Mouse (Mus musculus) left cerebral cortex, postnatal 36 days (tissue): ENCODE measurements around the gene Galnt6. TPM values are rescaled to one million over a fixed set of nuclear protein-coding genes. Genes with fewer than 3 reads are reported as not detected.

Experiments used
- DNase-seq, 2 experiments: peaks; one replicate each; pipeline ENCODE4 v3.0.0; 2021 to 2022; ENCODE audit warnings: low spot score in 2 of 2, mixed read lengths in 1 of 2
- intact Hi-C: fragments of 180-260 bp; cut with DNase I; formaldehyde crosslinking; loops from one replicate; pipeline ENCODE4 v1.15.1; 2025
- microRNA-seq: library from miRNA; unstranded; fragments of <30 nt; microRNA quantifications from one replicate; pipeline ENCODE4 v1.2.0, GENCODE M21; 2022
- total RNA-seq, 2 experiments: library from RNA; stranded (reverse); gene quantifications; 2 replicates each; pipeline ENCODE4 v1.2.3; 2021

Gene Galnt6
- total RNA-seq, 2 experiments from 2014 or later = 3.7 to 7.7 TPM

DNA sequence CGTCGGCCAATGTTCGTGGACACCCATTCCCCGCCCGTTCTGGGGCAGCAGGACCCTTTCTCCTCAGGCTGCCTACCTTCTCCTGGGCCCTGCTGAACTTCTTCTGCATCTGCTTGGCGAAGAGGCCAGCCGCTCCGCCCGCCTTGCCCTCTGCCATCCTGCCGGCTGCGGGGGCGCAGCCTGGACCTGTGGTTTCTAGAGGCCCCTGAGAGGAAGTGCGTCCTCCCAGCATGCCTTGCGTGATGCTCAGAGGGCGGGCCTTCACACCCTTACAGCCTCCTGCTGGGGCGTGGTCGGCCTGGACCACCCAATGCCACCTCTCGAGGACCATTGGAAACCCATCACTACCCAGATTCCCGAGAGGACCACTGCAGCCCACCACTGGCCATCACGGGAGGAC is 59.8 kb downstream of the Galnt6 start, which contains the start of gene Bin2:
TSS of gene Bin2 (minus strand) at position 217 of the 400 bp plus-strand sequence.
- intact Hi-C loops = no loop called here
- DNase-seq = no peak

DNA sequence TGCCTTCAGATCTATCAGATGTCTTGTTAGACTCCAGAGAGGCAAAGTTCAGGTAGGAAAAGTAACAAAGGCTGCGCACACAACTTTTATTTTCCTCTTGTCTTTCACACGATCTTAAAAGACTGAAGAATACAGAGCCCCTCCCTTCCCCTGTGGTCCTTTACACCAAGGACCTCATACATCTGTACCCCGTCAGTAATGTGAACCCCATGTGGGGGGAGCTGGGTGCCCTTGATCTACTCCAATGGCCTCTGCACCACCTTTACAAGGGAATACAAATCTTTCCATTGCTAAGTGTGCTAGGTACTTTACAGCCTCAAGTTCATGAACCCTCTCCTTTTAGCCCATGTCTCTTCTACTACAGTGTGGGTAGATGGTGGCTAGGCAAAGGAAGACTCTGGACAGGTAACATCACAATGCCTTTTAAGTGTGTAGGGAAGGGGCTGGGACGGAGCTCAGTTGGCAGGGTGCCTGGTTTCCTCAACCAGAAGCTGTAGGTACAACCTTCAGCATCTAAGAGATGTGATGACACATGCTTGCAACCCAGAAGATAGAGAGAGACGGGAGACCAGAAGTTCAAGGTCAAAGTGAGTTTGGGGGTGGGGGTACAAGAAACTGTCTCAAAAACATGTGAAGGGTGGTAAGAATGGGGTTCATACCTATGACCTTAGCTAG is 61.2 kb downstream of the Galnt6 start:
- DNase-seq = no peak
- intact Hi-C loops = no loop called here

DNA sequence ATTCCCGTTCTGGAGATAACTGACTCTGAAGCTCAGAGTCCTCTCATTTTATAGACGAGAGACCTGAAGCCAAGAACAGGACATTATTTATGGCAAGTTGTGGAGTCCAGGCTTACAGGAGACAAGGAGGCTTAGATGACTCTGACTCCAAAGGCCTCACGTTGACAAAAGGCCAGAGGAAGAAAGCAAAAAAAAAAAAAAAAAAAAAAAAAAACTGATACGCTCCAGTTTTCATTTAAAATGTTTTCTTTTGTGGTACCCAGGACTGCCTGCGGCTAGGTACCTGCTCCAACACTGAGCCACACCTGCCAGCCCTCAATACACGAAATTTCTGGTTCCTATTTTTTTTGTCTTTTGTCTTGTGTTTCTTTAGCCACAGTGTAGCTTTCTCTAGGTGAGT is 61.8 kb downstream of the Galnt6 start:
- intact Hi-C loops = no loop called here
- no peak for DNase-seq

DNA sequence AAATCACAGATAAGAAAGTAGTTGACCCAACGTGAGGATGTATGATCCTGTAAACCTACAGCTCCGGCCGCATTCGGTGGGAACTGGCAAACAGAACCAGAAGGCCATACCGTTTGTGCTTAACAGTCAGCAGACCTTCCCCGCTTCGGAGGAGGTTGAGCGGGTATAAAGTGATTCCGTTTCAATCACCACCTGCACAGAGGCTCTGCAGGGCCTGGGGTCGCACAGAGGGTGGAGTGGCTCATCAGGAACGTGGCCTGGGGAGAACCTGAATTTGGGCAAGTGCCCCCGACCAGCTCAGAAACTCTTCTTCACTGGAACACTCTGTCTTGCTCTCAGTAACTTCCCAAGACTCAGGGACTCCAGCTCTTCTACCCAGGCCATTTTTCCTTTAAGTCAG is 62.3 kb downstream of the Galnt6 start:
- intact Hi-C loops = no loop called here
- DNase-seq = no peak

DNA sequence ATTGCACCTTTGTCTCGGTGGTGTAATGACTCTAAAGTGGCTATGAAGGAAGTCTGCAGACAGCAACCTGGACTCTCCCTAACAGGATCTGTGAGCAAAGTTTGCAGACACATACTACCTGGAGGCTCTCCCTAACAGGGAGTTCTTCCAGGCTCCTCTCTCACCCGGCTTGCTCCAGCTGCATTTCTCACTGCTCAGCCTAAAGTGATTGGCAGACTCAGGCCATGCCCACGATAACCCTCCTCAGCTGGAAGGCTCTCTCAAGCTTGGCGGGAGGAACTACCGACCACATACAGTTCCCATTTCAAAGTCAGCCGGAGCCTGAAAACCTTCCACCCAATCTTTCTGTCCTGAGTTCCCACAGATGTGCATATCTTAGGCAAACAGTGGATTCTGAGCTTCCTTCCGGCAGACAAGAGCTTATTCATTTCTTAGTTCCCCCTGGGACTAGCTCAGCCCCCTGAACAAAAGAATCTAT is 62.9 kb downstream of the Galnt6 start:
- intact Hi-C loops = no loop called here
- DNase-seq = no peak

DNA sequence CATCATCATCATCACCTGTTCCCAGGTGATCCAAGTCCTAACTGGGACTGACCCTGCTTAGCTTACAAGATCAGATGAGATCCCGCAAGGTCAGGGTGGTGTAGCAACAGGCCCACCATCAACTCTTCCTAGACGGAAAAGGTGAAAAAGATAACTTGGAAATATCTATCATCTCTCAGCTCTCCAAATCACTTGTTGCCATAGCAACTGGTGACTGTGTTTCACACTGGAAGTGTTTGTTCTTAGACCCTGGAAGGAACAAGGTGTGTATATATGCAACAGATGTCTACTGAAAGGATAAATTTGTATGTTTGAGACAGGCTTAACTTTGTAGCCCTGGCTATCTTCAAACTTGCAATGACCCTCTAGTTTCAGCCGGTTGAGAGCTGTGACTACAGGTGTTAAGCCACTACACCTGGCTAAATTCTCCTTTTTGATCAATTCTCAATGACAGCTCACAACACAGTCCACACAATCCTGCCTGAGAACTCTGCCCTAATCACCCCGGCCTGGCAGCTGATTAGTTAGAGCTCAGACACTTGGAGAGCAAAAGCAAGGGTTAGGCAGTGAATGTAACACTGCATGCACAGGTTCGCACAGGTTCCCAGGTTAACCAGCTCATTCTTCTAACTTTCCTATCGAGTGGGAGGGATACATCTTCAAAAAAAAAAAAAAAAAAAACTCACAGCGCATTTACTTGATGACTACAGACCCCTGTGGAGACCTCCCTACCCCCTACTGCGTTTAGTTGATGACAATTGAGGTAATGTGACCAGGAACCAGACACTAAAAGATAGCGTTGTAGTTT is 63.6 kb downstream of the Galnt6 start:
- DNase-seq = no peak
- intact Hi-C loops = no loop called here

DNA sequence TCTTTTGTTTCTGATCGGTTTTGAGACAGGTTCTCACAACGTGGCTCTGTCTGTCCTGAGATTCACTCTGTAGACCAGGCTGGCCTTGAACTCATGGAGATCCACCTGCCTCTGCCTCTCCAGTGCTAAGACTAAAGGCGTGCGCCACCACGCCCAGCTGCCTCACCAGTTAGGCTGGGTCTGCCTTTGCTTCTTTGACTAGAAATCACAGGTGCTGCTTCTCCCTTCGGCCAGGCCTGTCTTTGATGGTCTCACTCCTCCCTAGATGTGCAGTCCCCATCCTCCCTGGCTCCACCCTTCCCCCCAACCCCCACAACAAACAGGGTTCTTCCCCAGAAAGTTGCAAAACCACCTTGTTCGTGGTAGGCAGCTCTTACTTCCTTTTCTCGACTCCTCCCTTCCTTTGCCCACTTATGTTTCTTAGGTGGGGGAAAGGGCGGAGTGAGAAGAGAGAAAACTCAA is 64.3 kb downstream of the Galnt6 start:
- intact Hi-C loops = no loop called here
- DNase-seq = no peak

DNA sequence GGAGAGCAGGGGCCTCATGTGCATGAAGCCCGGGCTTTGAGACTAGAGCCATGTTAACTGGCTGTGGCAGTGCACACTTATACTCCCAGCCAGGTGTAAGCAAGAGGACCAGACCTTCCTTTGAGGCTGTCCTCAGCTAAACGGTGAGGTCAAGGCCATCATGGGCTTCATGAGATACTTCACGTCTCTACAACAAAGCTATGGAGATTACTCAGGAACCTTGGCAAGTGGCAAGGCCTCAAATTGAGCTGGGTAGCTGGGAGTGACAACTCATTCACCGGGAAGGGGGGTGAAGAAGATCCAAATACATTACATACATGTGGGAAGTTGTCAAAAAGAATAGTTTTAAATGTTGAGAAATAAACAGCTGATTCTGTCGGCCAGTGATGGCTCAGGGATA is 68.4 kb downstream of the Galnt6 start:
- intact Hi-C loops = no loop called here

DNA sequence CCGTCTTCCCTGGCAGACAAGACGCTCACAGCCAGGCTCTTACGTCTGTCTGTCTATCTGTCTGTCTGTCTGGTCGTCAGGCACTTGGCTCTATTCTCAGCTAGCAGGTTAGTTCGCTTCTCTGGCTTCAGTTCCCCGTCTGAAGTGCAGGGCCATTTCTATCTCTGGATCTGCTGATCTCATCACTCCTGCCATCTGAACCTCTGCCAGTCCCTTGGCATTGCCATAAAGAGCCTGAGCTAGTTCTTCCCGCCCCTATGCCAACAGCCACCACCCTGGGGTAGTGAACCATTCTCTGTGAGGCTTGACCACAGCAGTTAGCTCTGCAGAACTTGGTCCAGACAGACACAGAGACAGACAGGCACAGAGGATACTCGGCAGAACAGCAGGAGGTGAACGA is 68.9 kb downstream of the Galnt6 start:
- DNase-seq = no peak
- intact Hi-C loops = no loop called here

More for the DNA sequence above, 68.4 kb downstream of the Galnt6 start:
- DNase-seq = no peak

DNA sequence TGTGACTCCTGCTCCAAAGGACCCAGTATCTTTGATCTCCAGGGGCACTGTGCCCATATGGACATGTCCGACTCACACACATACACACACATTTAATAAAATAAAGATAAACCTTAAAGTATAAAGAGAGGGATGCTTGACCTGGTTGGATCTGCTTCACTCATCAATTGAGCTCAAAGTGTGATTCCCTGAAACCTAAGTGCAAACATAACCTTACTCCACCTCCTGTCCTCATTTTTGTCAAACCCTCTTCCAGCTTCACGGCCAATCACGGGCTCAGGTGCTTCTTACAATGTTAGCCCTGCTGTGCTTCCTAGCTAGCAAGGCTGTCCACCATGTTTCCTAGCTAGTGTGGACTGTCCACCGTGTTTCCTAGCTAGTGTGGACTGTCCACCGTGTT is 74.0 kb downstream of the Galnt6 start:
- DNase-seq = no peak
- intact Hi-C loops = no loop called here

DNA sequence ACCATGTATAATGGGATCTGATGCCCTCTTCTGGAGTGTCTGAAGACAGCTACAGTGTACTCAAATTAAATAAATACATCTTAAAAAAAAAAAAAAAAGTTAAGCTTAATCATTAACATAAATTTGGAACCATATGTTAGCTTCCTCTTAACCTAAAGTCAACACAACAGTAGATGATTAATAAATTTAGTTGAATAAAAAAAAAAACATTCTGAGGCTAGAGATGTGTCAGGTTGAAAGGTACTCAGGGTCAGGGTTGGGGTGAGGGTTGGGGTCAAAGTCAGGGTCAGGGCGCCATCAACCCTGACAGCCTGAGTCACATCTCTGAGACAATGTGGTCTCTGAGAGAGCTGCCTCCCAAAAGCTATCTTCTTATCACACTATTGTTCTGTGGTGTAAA is 74.9 kb downstream of the Galnt6 start:
- intact Hi-C loops = no loop called here

DNA sequence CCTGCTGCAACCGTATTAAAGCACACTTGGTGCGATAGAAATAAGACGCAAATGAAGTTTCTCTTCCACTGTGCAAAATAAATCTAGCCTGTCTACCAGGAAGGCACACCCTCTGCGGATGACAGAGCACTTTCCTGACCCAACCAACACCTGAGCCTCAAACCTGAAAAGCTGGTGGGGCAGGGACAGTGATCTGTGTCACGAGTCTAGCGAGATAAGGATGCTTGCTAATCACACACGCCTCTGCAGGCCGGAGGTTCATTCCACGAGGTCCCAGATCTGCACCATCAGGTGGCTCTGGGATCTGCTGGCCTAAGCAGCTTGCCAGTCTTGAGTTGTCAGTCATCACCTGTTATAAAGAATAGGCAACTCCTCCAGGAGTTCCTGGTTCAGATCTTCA is 77.6 kb downstream of the Galnt6 start:
- intact Hi-C loops = no loop called here
- DNase-seq = no peak

More for the DNA sequence above, 74.9 kb downstream of the Galnt6 start:
- no peak for DNase-seq

DNA sequence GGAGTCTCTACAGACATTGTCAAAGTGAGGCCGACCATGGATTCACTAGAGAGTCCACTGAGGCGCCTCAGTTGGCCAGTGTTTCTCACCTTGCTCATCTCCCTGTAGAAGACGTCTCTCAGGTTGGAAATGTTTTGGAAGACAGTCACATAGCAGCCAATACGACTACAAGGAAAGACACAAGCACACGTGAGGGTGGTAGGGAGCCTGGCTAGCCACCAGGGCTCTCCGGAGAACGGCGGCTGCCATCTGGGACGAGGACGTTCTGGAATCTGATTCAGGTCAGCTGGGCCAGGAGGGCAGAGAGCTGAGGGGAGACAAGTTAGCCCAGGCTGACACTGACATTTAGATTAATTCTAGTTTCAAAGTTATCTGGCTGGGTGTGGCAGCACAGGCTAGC is 79.1 kb downstream of the Galnt6 start:
- intact Hi-C loops = no loop called here
- no peak for DNase-seq

DNA sequence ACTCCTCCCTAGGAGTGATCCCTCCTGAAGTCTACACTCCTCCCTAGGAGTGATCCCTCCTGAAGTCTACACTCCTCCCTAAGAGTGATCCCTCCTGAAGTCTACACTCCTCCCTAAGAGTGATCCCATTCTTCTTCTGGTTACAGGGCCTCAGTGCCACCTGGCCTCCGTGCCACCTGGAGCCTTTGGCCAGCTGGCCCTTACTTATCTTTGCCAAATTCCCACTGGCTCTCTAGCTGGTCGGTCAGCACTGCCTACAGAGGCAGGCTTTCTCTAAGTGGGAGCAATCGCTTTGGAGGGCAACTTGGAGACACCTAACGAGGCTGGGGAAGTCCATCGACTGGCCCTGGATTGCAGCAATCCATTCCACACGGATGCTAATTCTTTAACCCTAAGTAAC is 83.0 kb downstream of the Galnt6 start:
- DNase-seq = no peak
- intact Hi-C loops = no loop called here

DNA sequence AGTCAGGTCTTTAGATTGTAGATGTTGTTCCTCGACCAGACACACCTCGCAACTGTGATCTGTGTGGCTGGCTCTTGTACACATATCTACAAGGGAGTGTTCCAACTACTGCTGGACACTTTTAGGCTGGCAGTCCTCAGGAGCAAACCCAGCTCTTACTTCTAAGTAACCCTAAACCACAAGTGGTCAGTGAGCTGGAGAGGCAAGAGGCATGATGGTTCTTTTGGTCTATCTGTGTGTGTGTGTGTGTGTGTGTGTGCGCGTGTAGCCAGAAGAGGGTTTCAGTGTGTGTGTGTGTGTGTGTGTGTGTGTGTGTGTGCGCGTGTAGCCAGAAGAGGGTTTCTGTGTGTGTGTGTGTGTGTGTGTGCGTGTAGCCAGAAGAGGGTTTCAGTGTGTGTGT is 86.7 kb downstream of the Galnt6 start:
- intact Hi-C loops = no loop called here

More for the DNA sequence above, 86.7 kb downstream of the Galnt6 start:
- no peak for DNase-seq

Small RNA genes within 50 kb of the gene (microRNA-seq; reads per million reads assigned to microRNA genes)
- gene Mir6961 = not detected

Other genes starting within 250 kb of the Galnt6 start
- gene Csrnp2, start 233.9 kb downstream of the Galnt6 start, total RNA-seq = 10 to 100 TPM; 33.8 to 38.0 TPM
- gene Tfcp2, start 177.4 kb downstream of the Galnt6 start, total RNA-seq = 10 to 100 TPM; 26.2 to 33.1 TPM
- gene Pou6f1, start 129.4 kb downstream of the Galnt6 start, total RNA-seq = 100 to 1,000 TPM; 128 to 140 TPM
- 100 to 1,000 TPM; 106 to 120 TPM for gene Dazap2, start 114.0 kb downstream of the Galnt6 start, total RNA-seq
- 1 to 10 TPM; 1.8 to 1.9 TPM for gene Smagp, start 92.4 kb downstream of the Galnt6 start, total RNA-seq
- 1 to 10 TPM; 4.5 to 6.2 TPM for gene Bin2, start 59.8 kb downstream of the Galnt6 start, total RNA-seq
- gene Cela1, start 41.5 kb downstream of the Galnt6 start, total RNA-seq = 1 to 10 TPM; 3.6 to 4.4 TPM
- gene Slc4a8, start 32.4 kb upstream of the Galnt6 start, total RNA-seq = 10 to 100 TPM; 66.2 to 80.7 TPM
- gene Scn8a, start 140.5 kb upstream of the Galnt6 start, total RNA-seq = 100 to 1,000 TPM; 222 to 250 TPM